Mouse (Mus musculus): ENCODE measurements at regions not wholly inside any gene's neighbourhood (a gene's known extent, or its start where the extent isn't known, plus 50 kb on each side); places are given as distances from the start of the nearest gene placed in this dataset.

- H3K4me1 ChIP-seq (replicated peaks): no peaks in the 10 kb centered on the region
- ATAC-seq: no peak
- H3K4me3 ChIP-seq (replicated peaks): no peak overlapping the region
- no peaks in the 10 kb centered on the region for H3K36me3 ChIP-seq
- H3K27me3 ChIP-seq (replicated peaks): no peaks in the 10 kb centered on the region
- H3K4me2 ChIP-seq (replicated peaks): no peak overlapping the region
- no peak overlapping the region for H3K9ac ChIP-seq
- no peak overlapping the region for H3K27ac ChIP-seq
- no peaks in the 10 kb centered on the region for H3K9me3 ChIP-seq
- 83% methylated on average over 10 of the region's 10 CpGs for WGBS
Measured at GRCm38 (mm10) chr10:116678950-116679735, 97.8 kb upstream of the Cnot2 start.

GRCm38 (mm10) chr10:116677949-116678348 lies 96.6 kb upstream of the Cnot2 start:
- Histone ChIP-seq H3K27ac (no peak overlapping the region), H3K9me3 (no peaks in the 10 kb centered on the region), H3K4me2 (replicated peaks) (no peak overlapping the region), H3K4me3 (replicated peaks) (no peak overlapping the region), H3K9ac (no peak overlapping the region), H3K4me1 (replicated peaks) (no peaks in the 10 kb centered on the region), H3K27me3 (replicated peaks) (no peaks in the 10 kb centered on the region), H3K36me3 (no peaks in the 10 kb centered on the region)
- ATAC-seq: no peak
- WGBS: 53% methylated on average over 4 of the region's 4 CpGs

- Histone ChIP-seq H3K4me1 (replicated peaks) (no peaks in the 10 kb centered on the region), H3K36me3 (no peaks in the 10 kb centered on the region), H3K27me3 (replicated peaks) (no peaks in the 10 kb centered on the region), H3K9ac (no peak overlapping the region), H3K27ac (no peak overlapping the region), H3K4me3 (replicated peaks) (no peak overlapping the region), H3K4me2 (replicated peaks) (no peak overlapping the region), H3K9me3 (no peaks in the 10 kb centered on the region)
- WGBS: 80% methylated on average over 7 of the region's 7 CpGs
- no peak for ATAC-seq
Measured at GRCm38 (mm10) chr10:116675171-116675570, 93.9 kb upstream of the Cnot2 start.

GRCm38 (mm10) chr10:116674348-116674747 lies 93.0 kb upstream of the Cnot2 start:
- Histone ChIP-seq H3K9me3 (no peaks in the 10 kb centered on the region), H3K36me3 (no peaks in the 10 kb centered on the region), H3K27ac (no peak overlapping the region), H3K4me2 (replicated peaks) (no peak overlapping the region), H3K9ac (no peak overlapping the region), H3K4me3 (replicated peaks) (no peak overlapping the region), H3K4me1 (replicated peaks) (no peaks in the 10 kb centered on the region), H3K27me3 (replicated peaks) (no peaks in the 10 kb centered on the region)
- ATAC-seq: no peak
- 79% methylated on average over 2 of the region's 2 CpGs for WGBS

- H3K27me3 ChIP-seq (replicated peaks): no peaks in the 10 kb centered on the region
- H3K4me3 ChIP-seq (replicated peaks): no peak overlapping the region
- no peaks in the 10 kb centered on the region for H3K4me1 ChIP-seq (replicated peaks)
- ATAC-seq: no peak
- H3K27ac ChIP-seq: no peak overlapping the region
- WGBS: 92% methylated on average over 6 of the region's 6 CpGs
- no peaks in the 10 kb centered on the region for H3K9me3 ChIP-seq
- H3K9ac ChIP-seq: no peak overlapping the region
- H3K4me2 ChIP-seq (replicated peaks): no peak overlapping the region
- H3K36me3 ChIP-seq: no peaks in the 10 kb centered on the region
Measured at GRCm38 (mm10) chr10:116658162-116658962, 77.1 kb upstream of the Cnot2 start.

GRCm38 (mm10) chr10:116655891-116656290 lies 74.6 kb upstream of the Cnot2 start:
- H3K27ac ChIP-seq: no peak overlapping the region
- WGBS: 56% methylated on average over 7 of the region's 7 CpGs
- H3K36me3 ChIP-seq: no peaks in the 10 kb centered on the region
- H3K27me3 ChIP-seq (replicated peaks): no peaks in the 10 kb centered on the region
- ATAC-seq: no peak
- H3K9ac ChIP-seq: no peak overlapping the region
- H3K4me3 ChIP-seq (replicated peaks): no peak overlapping the region
- no peak overlapping the region for H3K4me2 ChIP-seq (replicated peaks)
- no peaks in the 10 kb centered on the region for H3K4me1 ChIP-seq (replicated peaks)
- H3K9me3 ChIP-seq: no peaks in the 10 kb centered on the region

GRCm38 (mm10) chr10:116655018-116655807 lies 73.9 kb upstream of the Cnot2 start:
- WGBS: 63% methylated on average over 6 of the region's 6 CpGs

GRCm38 (mm10) chr10:116654091-116654490 lies 72.8 kb upstream of the Cnot2 start:
- H3K36me3 ChIP-seq: no peaks in the 10 kb centered on the region
- no peak overlapping the region for H3K4me3 ChIP-seq (replicated peaks)

More at GRCm38 (mm10) chr10:116655018-116655807, 73.9 kb upstream of the Cnot2 start:
- H3K4me1 ChIP-seq (replicated peaks): no peaks in the 10 kb centered on the region
- no peak overlapping the region for H3K9ac ChIP-seq
- H3K27me3 ChIP-seq (replicated peaks): no peaks in the 10 kb centered on the region
- no peaks in the 10 kb centered on the region for H3K9me3 ChIP-seq
- no peak overlapping the region for H3K4me2 ChIP-seq (replicated peaks)
- no peak for ATAC-seq
- H3K27ac ChIP-seq: no peak overlapping the region
- no peak overlapping the region for H3K4me3 ChIP-seq (replicated peaks)
- no peaks in the 10 kb centered on the region for H3K36me3 ChIP-seq

GRCm38 (mm10) chr10:116653511-116653945 lies 72.2 kb upstream of the Cnot2 start:
- H3K9ac ChIP-seq: no peak overlapping the region
- no peaks in the 10 kb centered on the region for H3K4me1 ChIP-seq (replicated peaks)
- ATAC-seq: no peak
- no peaks in the 10 kb centered on the region for H3K27me3 ChIP-seq (replicated peaks)
- no peak overlapping the region for H3K27ac ChIP-seq
- H3K4me3 ChIP-seq (replicated peaks): no peak overlapping the region
- no peak overlapping the region for H3K4me2 ChIP-seq (replicated peaks)
- 85% methylated on average over 12 of the region's 12 CpGs for WGBS
- no peaks in the 10 kb centered on the region for H3K36me3 ChIP-seq
- no peaks in the 10 kb centered on the region for H3K9me3 ChIP-seq

More at GRCm38 (mm10) chr10:116654091-116654490, 72.8 kb upstream of the Cnot2 start:
- WGBS: 89% methylated on average over 14 of the region's 14 CpGs
- no peak overlapping the region for H3K27ac ChIP-seq
- no peaks in the 10 kb centered on the region for H3K27me3 ChIP-seq (replicated peaks)
- no peak overlapping the region for H3K4me2 ChIP-seq (replicated peaks)
- no peak for ATAC-seq
- H3K9ac ChIP-seq: no peak overlapping the region
- H3K9me3 ChIP-seq: no peaks in the 10 kb centered on the region
- no peaks in the 10 kb centered on the region for H3K4me1 ChIP-seq (replicated peaks)

GRCm38 (mm10) chr10:116649287-116649686 lies 68.0 kb upstream of the Cnot2 start:
- WGBS: 68% methylated on average over 3 of the region's 3 CpGs
- H3K9me3 ChIP-seq: no peaks in the 10 kb centered on the region
- no peaks in the 10 kb centered on the region for H3K4me1 ChIP-seq (replicated peaks)
- no peaks in the 10 kb centered on the region for H3K36me3 ChIP-seq
- no peak overlapping the region for H3K4me2 ChIP-seq (replicated peaks)
- H3K9ac ChIP-seq: no peak overlapping the region
- ATAC-seq: peak; percentile 78
- H3K4me3 ChIP-seq (replicated peaks): no peak overlapping the region
- no peaks in the 10 kb centered on the region for H3K27me3 ChIP-seq (replicated peaks)
- no peak overlapping the region for H3K27ac ChIP-seq

GRCm38 (mm10) chr10:116646035-116646434 lies 64.7 kb upstream of the Cnot2 start:
- Histone ChIP-seq H3K9me3 (no peaks in the 10 kb centered on the region), H3K36me3 (no peaks in the 10 kb centered on the region), H3K9ac (no peak overlapping the region), H3K27ac (no peak overlapping the region), H3K4me3 (replicated peaks) (no peak overlapping the region), H3K27me3 (replicated peaks) (no peaks in the 10 kb centered on the region), H3K4me1 (replicated peaks) (no peaks in the 10 kb centered on the region), H3K4me2 (replicated peaks) (no peak overlapping the region)
- ATAC-seq: no peak
- 82% methylated on average over 7 of the region's 7 CpGs for WGBS

GRCm38 (mm10) chr10:116645631-116646030 lies 64.3 kb upstream of the Cnot2 start:
- WGBS: 82% methylated on average over 7 of the region's 7 CpGs
- Histone ChIP-seq H3K36me3 (no peaks in the 10 kb centered on the region), H3K27ac (no peak overlapping the region), H3K4me1 (replicated peaks) (no peaks in the 10 kb centered on the region), H3K4me2 (replicated peaks) (no peak overlapping the region), H3K9ac (no peak overlapping the region), H3K27me3 (replicated peaks) (no peaks in the 10 kb centered on the region), H3K9me3 (no peaks in the 10 kb centered on the region), H3K4me3 (replicated peaks) (no peak overlapping the region)
- no peak for ATAC-seq

Measured in intestine, embryonic 15.5 days (tissue).